Mouse (Mus musculus) heart, embryonic 14.5 days (tissue): ENCODE measurements around the gene Fanca. TPM values are rescaled to one million over a fixed set of nuclear protein-coding genes. Genes with fewer than 3 reads are reported as not detected.

Experiments used
- ATAC-seq: fragments of 200-750 bp; cut with Nextera tagmentation; 2 replicates; pipeline ENCODE4 v1.8.0; 2017; ENCODE audit warnings: low read depth, moderate TSS enrichment; ENCODE audit not compliant: insufficient number of reproducible peaks, insufficient read depth, low FRiP score
- H3K27ac ChIP-seq, 2 experiments: fragments of 200-500 bp in 1 of 2; fragments of 300-500 bp in 1 of 2; sonication (generic) in 1 of 2; replicated peaks in 1 of 2; 2 replicates each; pipeline ENCODE4 v1.5.1; 2012 to 2014; ENCODE audit warnings: low read depth in 2 of 2, low read length in 2 of 2, control low read depth in 1 of 2, mild to moderate bottlenecking in 1 of 2, mixed read lengths in 1 of 2; ENCODE audit not compliant: control insufficient read depth in 1 of 2, insufficient read depth in 1 of 2
- H3K27me3 ChIP-seq: fragments of 300-500 bp; sonication (generic); 2 replicates; pipeline ENCODE4 v1.6.1; 2014; ENCODE audit warnings: mild to moderate bottlenecking, low read length, control low read depth; ENCODE audit not compliant: control insufficient read depth, insufficient read depth
- H3K36me3 ChIP-seq: fragments of 300-500 bp; sonication (generic); 2 replicates; pipeline ENCODE4 v1.6.1; 2014; ENCODE audit warnings: mild to moderate bottlenecking, control low read depth, low read length, mixed read lengths; ENCODE audit not compliant: control insufficient read depth, insufficient read depth
- H3K4me1 ChIP-seq, 2 experiments: fragments of 200-500 bp in 1 of 2; fragments of 300-500 bp in 1 of 2; sonication (generic) in 1 of 2; 2 replicates each; pipeline ENCODE4 v1.6.1; 2012 to 2014; ENCODE audit warnings: low read length in 2 of 2, control low read depth in 1 of 2, mixed read lengths in 1 of 2; ENCODE audit not compliant: control insufficient read depth in 2 of 2, insufficient read depth in 2 of 2
- H3K4me2 ChIP-seq: fragments of 300-500 bp; sonication (generic); 2 replicates; pipeline ENCODE4 v1.6.1; 2014; ENCODE audit warnings: mild to moderate bottlenecking, low read length
- H3K4me3 ChIP-seq, 2 experiments: fragments of 200-500 bp in 1 of 2; fragments of 300-500 bp in 1 of 2; sonication (generic) in 1 of 2; 2 replicates each; pipeline ENCODE4 v1.5.1; 2012 to 2014; ENCODE audit warnings: low read length in 2 of 2, mild to moderate bottlenecking in 2 of 2, control low read depth in 1 of 2, low read depth in 1 of 2, moderate library complexity in 1 of 2; ENCODE audit not compliant: control insufficient read depth in 1 of 2, insufficient read depth in 1 of 2
- H3K9ac ChIP-seq: fragments of 300-500 bp; sonication (generic); 2 replicates; pipeline ENCODE4 v1.6.1; 2014; ENCODE audit warnings: mild to moderate bottlenecking, low read length
- H3K9me3 ChIP-seq: fragments of 300-500 bp; sonication (generic); 2 replicates; pipeline ENCODE4 v1.6.1; 2016; ENCODE audit warnings: low read length, control low read depth; ENCODE audit not compliant: control insufficient read depth
- WGBS: fragments of 180-500 bp; shearing (Covaris S2); extraction: QIAGEN DNeasy Blood & Tissue Kit; methylation state at CpG from one replicate; pipeline ENCODE4 v1.1.7; 2014; 5-methylcytosine and 5-hydroxymethylcytosine counted together
- polyA plus RNA-seq: library from polyadenylated mRNA; unstranded; fragments of >200 nt; fragmentation: Nextera tagmentation; extraction: Ambion mirVana; gene quantifications from 2 replicates; pipeline ENCODE4 v1.2.1, GENCODE M21; 2014

The Fanca gene
- polyA plus RNA-seq, 1 experiment from 2014 or later, result 16.5 TPM

DNA sequence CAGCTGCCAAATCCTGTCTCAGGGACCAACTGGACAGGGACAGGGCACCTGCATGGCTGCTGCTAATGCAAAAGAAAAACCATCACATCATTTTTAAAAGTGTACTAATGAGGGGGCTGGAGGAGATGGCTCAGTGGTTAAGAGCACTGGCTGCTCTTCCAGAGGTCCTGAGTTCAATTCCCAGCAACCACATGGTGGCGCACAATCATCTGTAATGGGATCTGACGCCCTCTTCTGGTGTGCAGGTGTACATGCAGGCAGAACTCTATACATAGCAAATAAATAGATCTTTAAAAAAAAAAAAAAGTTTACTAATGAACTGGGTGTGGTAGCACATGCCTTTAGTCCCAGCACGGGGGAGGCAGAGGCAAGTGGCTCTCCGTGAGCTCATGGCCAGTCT lies 9.6 kb downstream of the Fanca start:
- H3K9ac ChIP-seq, result no peak overlapping the region
- no peaks in the 10 kb centered on the region for H3K27me3 ChIP-seq
- no peaks in the 10 kb centered on the region for H3K4me1 ChIP-seq
- H3K9me3 ChIP-seq, result no peaks in the 10 kb centered on the region
- ATAC-seq, result no peak
- 58% methylated on average over 4 of the region's 4 CpGs for WGBS
- H3K27ac ChIP-seq, result no peak overlapping the region
- peaks cover 38% of the 10 kb centered on the region for H3K36me3 ChIP-seq
- H3K4me3 ChIP-seq, result no peak overlapping the region
- no peak overlapping the region for H3K4me2 ChIP-seq

DNA sequence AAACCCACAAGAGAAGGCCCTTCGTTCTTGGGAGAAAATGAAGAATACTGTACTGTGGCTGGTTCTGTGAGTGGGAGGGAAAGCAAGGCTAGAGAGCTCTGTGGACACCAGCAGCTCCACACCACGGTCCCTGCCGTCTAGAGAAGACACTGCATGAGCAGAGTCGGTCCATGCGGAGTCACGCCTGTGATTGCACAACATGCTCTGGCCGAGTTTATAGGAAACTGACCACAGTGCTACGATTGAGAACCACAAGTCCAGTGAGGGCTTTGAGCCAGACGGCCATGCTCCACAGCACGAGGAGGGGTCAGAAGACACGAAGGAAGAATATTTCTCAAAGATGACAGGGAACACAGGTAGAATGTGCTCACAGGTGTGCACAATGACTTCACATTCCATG lies 20.1 kb downstream of the Fanca start:
- Histone ChIP-seq H3K9me3 (no peaks in the 10 kb centered on the region), H3K27me3 (no peaks in the 10 kb centered on the region), H3K4me1 (no peaks in the 10 kb centered on the region), H3K27ac (no peak overlapping the region), H3K4me3 (no peak overlapping the region), H3K4me2 (no peak overlapping the region), H3K36me3 (peaks cover 52% of the 10 kb centered on the region), H3K9ac (no peak overlapping the region)
- ATAC-seq, result no peak
- WGBS, result 94% methylated on average over 11 of the region's 11 CpGs

GRCm38 (mm10) chr8:123292785-123293184 lies 25.6 kb downstream of the Fanca start:
- Histone ChIP-seq H3K27ac (no peak overlapping the region), H3K9me3 (no peaks in the 10 kb centered on the region), H3K4me3 (no peak overlapping the region), H3K4me1 (peaks cover 2 to 7% of the 10 kb centered on the region in 2 experiments; a peak in 2 of 4 replicates), H3K36me3 (peaks cover 59% of the 10 kb centered on the region), H3K27me3 (no peaks in the 10 kb centered on the region), H3K4me2 (no peak overlapping the region), H3K9ac (no peak overlapping the region)
- no peak for ATAC-seq
- WGBS, result 89% methylated on average over 2 of the region's 2 CpGs

- H3K27ac ChIP-seq, result no peak overlapping the region
- no peak overlapping the region for H3K9ac ChIP-seq
- H3K27me3 ChIP-seq, result no peaks in the 10 kb centered on the region
- peaks cover 2 to 7% of the 10 kb centered on the region in 2 experiments; a peak in 2 of 4 replicates for H3K4me1 ChIP-seq
- H3K4me2 ChIP-seq, result no peak overlapping the region
- no peaks in the 10 kb centered on the region for H3K9me3 ChIP-seq
- peaks cover 60% of the 10 kb centered on the region for H3K36me3 ChIP-seq
- WGBS, result 84% methylated on average over 3 of the region's 3 CpGs
- H3K4me3 ChIP-seq, result no peak overlapping the region
- ATAC-seq, result no peak
Observed at GRCm38 (mm10) chr8:123292281-123292680, 26.1 kb downstream of the Fanca start.

- Histone ChIP-seq H3K4me1 (peaks cover 2 to 7% of the 10 kb centered on the region in 2 experiments; a peak in 2 of 4 replicates), H3K27me3 (no peaks in the 10 kb centered on the region), H3K9me3 (no peaks in the 10 kb centered on the region), H3K9ac (no peak overlapping the region), H3K4me2 (0 out of 2 replicates have a peak overlapping the region, but pooled peaks have one; percentile 0), H3K27ac (0 out of 4 replicates have a peak overlapping the region, but pooled peaks of 1 of the 2 experiments have one; percentile 35), H3K36me3 (peaks cover 64% of the 10 kb centered on the region), H3K4me3 (no peak overlapping the region)
- 29% methylated on average over 8 of the region's 8 CpGs for WGBS
- ATAC-seq, result peak; percentile 65; the same call in 1 of the 2 replicates
Observed at GRCm38 (mm10) chr8:123291716-123292115, 26.7 kb downstream of the Fanca start.

GRCm38 (mm10) chr8:123290679-123291078 lies 27.7 kb downstream of the Fanca start:
- no peak overlapping the region for H3K27ac ChIP-seq
- H3K4me1 ChIP-seq, result peaks cover 2 to 7% of the 10 kb centered on the region in 2 experiments; a peak in 2 of 4 replicates
- H3K36me3 ChIP-seq, result peaks cover 62% of the 10 kb centered on the region

DNA sequence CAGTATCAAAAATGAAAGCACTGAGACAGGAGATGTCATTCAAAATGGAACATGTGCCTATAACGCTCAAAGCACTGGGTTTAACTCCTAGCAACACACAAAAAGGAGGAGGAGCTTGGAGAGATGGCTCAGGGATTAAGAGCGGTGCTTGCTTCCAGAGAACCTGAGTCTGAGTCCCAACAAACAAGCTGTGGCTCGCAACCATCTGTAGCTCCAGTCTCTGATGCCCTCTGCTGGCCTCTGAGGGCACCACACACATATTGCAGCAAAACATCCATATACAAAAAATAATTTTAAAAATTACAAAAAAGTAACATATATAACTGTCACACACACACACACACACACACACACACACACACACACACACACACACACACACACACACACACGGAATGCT lies 28.2 kb downstream of the Fanca start:
- no peak overlapping the region for H3K4me2 ChIP-seq
- H3K36me3 ChIP-seq, result peaks cover 57% of the 10 kb centered on the region
- H3K27ac ChIP-seq, result no peak overlapping the region

More at GRCm38 (mm10) chr8:123290679-123291078, 27.7 kb downstream of the Fanca start:
- Histone ChIP-seq H3K9ac (no peak overlapping the region), H3K4me3 (no peak overlapping the region), H3K4me2 (no peak overlapping the region), H3K9me3 (no peaks in the 10 kb centered on the region), H3K27me3 (no peaks in the 10 kb centered on the region)
- WGBS, result 96% methylated on average over 8 of the region's 8 CpGs
- no peak for ATAC-seq

GRCm38 (mm10) chr8:123287362-123287761 lies 31.0 kb downstream of the Fanca start:
- Histone ChIP-seq H3K9me3 (no peaks in the 10 kb centered on the region), H3K9ac (no peak overlapping the region), H3K4me3 (no peak overlapping the region), H3K36me3 (peaks cover 39% of the 10 kb centered on the region), H3K27me3 (no peaks in the 10 kb centered on the region), H3K27ac (no peak overlapping the region), H3K4me2 (no peak overlapping the region), H3K4me1 (peaks cover 9 to 15% of the 10 kb centered on the region in 2 experiments)
- WGBS, result 94% methylated on average over 17 of the region's 17 CpGs
- no peak for ATAC-seq

More for the DNA sequence above, 28.2 kb downstream of the Fanca start:
- WGBS, result 82% methylated on average over 4 of the region's 4 CpGs
- no peak overlapping the region for H3K9ac ChIP-seq
- ATAC-seq, result no peak
- no peaks in the 10 kb centered on the region for H3K27me3 ChIP-seq
- H3K4me3 ChIP-seq, result no peak overlapping the region
- peaks cover 2 to 7% of the 10 kb centered on the region in 2 experiments; a peak in 2 of 4 replicates for H3K4me1 ChIP-seq
- no peaks in the 10 kb centered on the region for H3K9me3 ChIP-seq
